Mouse (Mus musculus): ENCODE data around the gene Rhobtb1.

- TF ChIP-seq CTCF (IDR thresholded peaks at IDR 0.05; ENCODE audit: control insufficient read depth, insufficient read depth, insufficient replicate concordance, low read depth, low read length) (peak; percentile 36; the same call in 1 of the 2 replicates), POLR2A (IDR thresholded peaks at IDR 0.05; ENCODE audit: control insufficient read depth, low read depth, low read length) (no peak)
Observed at GRCm38 (mm10) chr10:69101988-69102387, 49.2 kb upstream of the Rhobtb1 start.

Data from testis, adult 2 months (tissue).